Mouse (Mus musculus) spleen, adult 2 months (tissue): ENCODE measurements at regions not wholly inside any gene's neighbourhood (a gene's known extent, or its start where the extent isn't known, plus 50 kb on each side); places are given as distances from the start of the nearest gene placed in this dataset.

Source experiments
- DNase-seq, 2 experiments: peaks; one replicate each; pipeline versions ENCODE4 v3.0.0 to v3.0.0-alpha.2; 2012 to 2021; ENCODE audit warnings: low spot score in 2 of 2, low read depth in 1 of 2
- H3K27ac ChIP-seq: fragments of 200-500 bp; 2 replicates; pipeline ENCODE4 v1.5.1; 2012; ENCODE audit warnings: low read length, inconsistent platforms; ENCODE audit not compliant: insufficient read depth
- H3K27me3 ChIP-seq: fragments of 200-500 bp; 2 replicates; pipeline ENCODE4 v1.6.1; 2012; ENCODE audit warnings: mild to moderate bottlenecking, moderate library complexity, low read length, inconsistent platforms; ENCODE audit not compliant: control insufficient read depth, insufficient read depth
- H3K36me3 ChIP-seq: fragments of 200-500 bp; 2 replicates; pipeline ENCODE4 v1.6.1; 2012; ENCODE audit warnings: mild to moderate bottlenecking, low read length, inconsistent platforms; ENCODE audit not compliant: control insufficient read depth, insufficient read depth
- H3K4me1 ChIP-seq: fragments of 200-500 bp; 2 replicates; pipeline ENCODE4 v1.6.1; 2011; ENCODE audit warnings: inconsistent platforms; ENCODE audit not compliant: control insufficient read depth, insufficient read depth, insufficient read length
- H3K4me3 ChIP-seq: fragments of 200-500 bp; 2 replicates; pipeline ENCODE4 v1.5.1; 2011; ENCODE audit warnings: mild to moderate bottlenecking, inconsistent platforms; ENCODE audit not compliant: insufficient read depth, insufficient read length; ENCODE audit errors: extremely low read depth
- CTCF ChIP-seq: fragments of 200-500 bp; IDR thresholded peaks from 2 replicates; pipeline ENCODE4 v1.5.1; 2011; ENCODE audit warnings: mild to moderate bottlenecking, inconsistent platforms; ENCODE audit not compliant: insufficient read depth, insufficient read length, insufficient replicate concordance; ENCODE audit errors: extremely low read depth
- POLR2A ChIP-seq: fragments of 200-500 bp; IDR thresholded peaks from 2 replicates; pipeline ENCODE4 v1.6.1; 2011; ENCODE audit warnings: low read depth, low read length, inconsistent platforms
- WGBS: fragments of 180-500 bp; shearing (Covaris S2); methylation state at CpG from one replicate; pipeline ENCODE4 v1.1.7; 2018; 5-methylcytosine and 5-hydroxymethylcytosine counted together

GRCm38 (mm10) chr4:31143166-31143565, 820.7 kb upstream of the Map3k7 start:
- H3K4me3 ChIP-seq, result no peak overlapping the region
- no peak for TF ChIP-seq CTCF
- no peak for TF ChIP-seq POLR2A
- no peaks in the 10 kb centered on the region for H3K4me1 ChIP-seq
- DNase-seq, result no peak
- H3K27ac ChIP-seq, result no peak overlapping the region
- no peaks in the 10 kb centered on the region for H3K36me3 ChIP-seq
- H3K27me3 ChIP-seq, result no peaks in the 10 kb centered on the region
- 81% methylated on average over 1 of the region's 1 CpGs for WGBS

DNA sequence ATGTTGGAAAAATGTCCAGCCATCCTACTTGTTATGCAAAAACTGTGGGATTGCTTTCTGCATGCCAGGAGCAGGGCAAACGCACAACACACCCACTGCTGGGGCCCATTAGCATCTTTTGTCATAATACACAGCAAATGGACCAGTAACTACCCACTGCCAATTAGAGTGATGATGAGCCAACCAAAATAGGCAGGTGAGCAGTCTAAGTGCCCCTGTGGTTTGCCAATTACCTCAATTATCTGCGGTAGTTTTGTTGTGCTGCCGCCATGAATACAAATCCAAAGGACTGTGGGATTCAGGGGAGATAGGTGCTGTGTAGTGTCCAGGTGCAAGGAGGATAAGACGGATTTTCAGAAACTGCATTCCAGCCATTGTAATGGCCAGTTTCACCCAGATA, 796.5 kb upstream of the Map3k7 start:
- TF ChIP-seq POLR2A, result no peak
- TF ChIP-seq CTCF, result no peak
- no peak overlapping the region for H3K27ac ChIP-seq
- no peak overlapping the region for H3K4me3 ChIP-seq

DNA sequence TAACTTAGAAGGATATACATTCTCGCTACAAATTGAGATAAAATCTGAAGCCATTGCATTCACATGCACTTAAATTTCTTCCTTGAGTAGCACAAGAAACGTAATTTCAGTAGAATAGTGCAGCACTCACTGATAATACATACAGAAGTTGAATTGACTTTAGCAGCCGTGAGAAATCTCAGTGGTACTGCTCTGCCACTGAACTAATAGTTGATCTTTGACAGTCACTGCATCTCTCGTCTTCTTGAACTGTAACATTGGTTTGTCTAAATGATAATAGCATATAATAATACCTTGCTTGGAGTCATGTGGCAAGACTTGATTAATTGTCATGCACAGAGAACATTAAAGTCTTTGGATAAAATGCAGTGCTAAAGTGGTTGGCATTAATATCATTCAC, 795.5 kb upstream of the Map3k7 start:
- H3K4me1 ChIP-seq, result no peaks in the 10 kb centered on the region
- TF ChIP-seq POLR2A (no peak), CTCF (no peak)
- no peak overlapping the region for H3K27ac ChIP-seq
- no peaks in the 10 kb centered on the region for H3K36me3 ChIP-seq
- H3K4me3 ChIP-seq, result no peak overlapping the region
- H3K27me3 ChIP-seq, result no peaks in the 10 kb centered on the region
- WGBS, result 80% methylated on average over 4 of the region's 4 CpGs
- no peak for DNase-seq

More for the DNA sequence above, 796.5 kb upstream of the Map3k7 start:
- no peaks in the 10 kb centered on the region for H3K36me3 ChIP-seq
- WGBS, result 88% methylated on average over 4 of the region's 4 CpGs
- H3K27me3 ChIP-seq, result no peaks in the 10 kb centered on the region
- H3K4me1 ChIP-seq, result no peaks in the 10 kb centered on the region
- DNase-seq, result no peak

DNA sequence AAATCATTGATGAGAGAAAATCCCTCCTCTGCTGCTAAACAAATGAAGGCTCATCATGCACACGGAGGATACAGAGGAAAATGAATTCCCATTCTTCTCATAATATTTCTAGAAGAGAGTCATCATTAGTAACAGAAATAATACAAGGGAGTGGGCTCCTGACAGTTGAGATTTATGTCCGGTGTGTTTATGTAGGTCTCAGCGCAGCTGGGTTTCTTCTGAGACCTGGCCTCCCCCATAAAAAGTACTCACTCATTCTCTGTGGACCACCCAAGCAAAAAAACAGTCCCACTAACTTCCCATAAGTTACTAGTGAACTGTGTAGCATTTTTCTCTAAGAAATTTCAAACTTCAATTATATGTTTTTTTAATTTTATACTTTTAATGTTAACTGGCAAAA, 792.7 kb upstream of the Map3k7 start:
- Histone ChIP-seq H3K27ac (no peak overlapping the region), H3K27me3 (no peaks in the 10 kb centered on the region), H3K36me3 (no peaks in the 10 kb centered on the region), H3K4me1 (no peaks in the 10 kb centered on the region), H3K4me3 (no peak overlapping the region)
- WGBS, result 77% methylated on average over 3 of the region's 3 CpGs
- TF ChIP-seq POLR2A, result no peak
- no peak for DNase-seq

- no peaks in the 10 kb centered on the region for H3K36me3 ChIP-seq
- no peak overlapping the region for H3K27ac ChIP-seq
- no peaks in the 10 kb centered on the region for H3K27me3 ChIP-seq
- no peak for TF ChIP-seq CTCF
- no peak for TF ChIP-seq POLR2A
- DNase-seq, result no peak
- H3K4me1 ChIP-seq, result no peaks in the 10 kb centered on the region
- no peak overlapping the region for H3K4me3 ChIP-seq
These were observed 766.0 kb upstream of the Map3k7 start for GRCm38 (mm10) chr4:31197852-31198251.

- WGBS, result 79% methylated on average over 3 of the region's 3 CpGs
- Histone ChIP-seq H3K27me3 (no peaks in the 10 kb centered on the region), H3K36me3 (no peaks in the 10 kb centered on the region), H3K4me1 (no peaks in the 10 kb centered on the region), H3K4me3 (no peak overlapping the region), H3K27ac (no peak overlapping the region)
- DNase-seq, result no peak
- TF ChIP-seq POLR2A (no peak), CTCF (no peak)
These were observed 760.6 kb upstream of the Map3k7 start for GRCm38 (mm10) chr4:31203286-31203685.

DNA sequence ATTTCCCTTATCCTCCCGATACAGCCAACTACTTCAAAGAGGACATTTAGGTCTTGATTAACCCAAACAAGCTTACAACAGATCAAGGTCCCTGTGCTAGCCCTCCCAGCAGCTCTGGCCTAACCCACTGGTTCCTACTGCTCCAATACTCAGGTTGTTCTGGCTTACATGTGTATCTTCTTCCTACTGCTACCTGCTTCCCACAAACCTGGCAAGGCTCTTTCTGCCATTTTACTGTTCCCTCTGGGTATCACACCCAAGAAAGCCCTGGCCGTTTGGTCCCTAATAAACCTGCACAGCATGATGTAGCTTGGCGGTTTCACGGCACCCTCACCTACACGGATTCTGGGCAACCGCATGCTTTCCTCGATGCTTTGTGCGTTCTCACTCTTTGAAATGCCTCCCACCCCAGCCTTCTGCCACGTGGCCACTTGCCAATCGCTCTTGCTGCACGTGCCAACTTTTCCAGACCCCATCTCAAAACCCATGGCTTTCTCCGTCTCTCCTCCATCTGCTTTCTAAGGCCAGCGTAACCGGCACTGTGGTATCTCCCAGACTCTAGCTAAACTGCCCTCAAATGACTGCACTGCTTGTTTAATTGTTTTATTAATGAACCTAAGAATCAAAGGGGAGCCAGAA, 758.4 kb upstream of the Map3k7 start:
- no peaks in the 10 kb centered on the region for H3K36me3 ChIP-seq
- no peak overlapping the region for H3K4me3 ChIP-seq
- TF ChIP-seq CTCF (no peak), POLR2A (no peak)
- H3K27ac ChIP-seq, result no peak overlapping the region
- no peaks in the 10 kb centered on the region for H3K4me1 ChIP-seq
- H3K27me3 ChIP-seq, result no peaks in the 10 kb centered on the region
- WGBS, result 89% methylated on average over 14 of the region's 14 CpGs
- DNase-seq, result no peak
